Mouse (Mus musculus): ENCODE measurements around the gene Haghl. TPM values are rescaled to one million over a fixed set of nuclear protein-coding genes. Genes with fewer than 3 reads are reported as not detected.

Haghl gene
- total and polyA plus RNA-seq, 3 experiments: 6.4 to 23.4 (median 7.7) TPM

GRCm38 (mm10) chr17:25777948-25778347 is 7.5 kb downstream of the Haghl start:
- Histone ChIP-seq H3K4me3 (no peak overlapping the region), H3K4me1 (ENCODE audit: control insufficient read depth, insufficient read depth, low read length) (peaks cover 6% of the 10 kb centered on the region), H3K27ac (no peak overlapping the region), H3K9ac (ENCODE audit: low read depth, low read length) (no peak overlapping the region), H3K79me2 (replicated peaks; ENCODE audit: control insufficient read depth, insufficient read depth, low read length) (no peaks in the 10 kb centered on the region), H3K36me3 (ENCODE audit: control insufficient read depth, insufficient read depth, low read length) (no peaks in the 10 kb centered on the region), H3K27me3 (ENCODE audit: control insufficient read depth, insufficient read depth, low read length) (no peaks in the 10 kb centered on the region)
- DNase-seq: peak in 1 of 2 experiments; percentile 13
- TF ChIP-seq POLR2A (IDR thresholded peaks at IDR 0.05; ENCODE audit: insufficient read depth, low read depth, low read length) (no peak), EP300 (IDR thresholded peaks at IDR 0.05; ENCODE audit: insufficient read depth, low read depth, low read length) (no peak), CTCF (IDR thresholded peaks at IDR 0.05) (no peak)
- intact Hi-C loops (cut with DNase I): loop anchor here (10.0 kb wide), 1 partner anchor 1427 kb away; the partner anchor contains the start of gene Lemd2
- 90% methylated on average over 5 of the region's 5 CpGs for WGBS

GRCm38 (mm10) chr17:25775318-25776062 is 10.0 kb downstream of the Haghl start:
- intact Hi-C loops (cut with DNase I): loop anchor here (10.0 kb wide), 1 partner anchor 1429 kb away; the partner anchor contains the start of gene Lemd2
- no peaks in the 10 kb centered on the region for H3K36me3 ChIP-seq (ENCODE audit: control insufficient read depth, insufficient read depth, low read length)
- no peak overlapping the region for H3K27ac ChIP-seq
- H3K27me3 ChIP-seq (ENCODE audit: control insufficient read depth, insufficient read depth, low read length): no peaks in the 10 kb centered on the region
- H3K9ac ChIP-seq (ENCODE audit: low read depth, low read length): no peak overlapping the region
- no peak for DNase-seq
- WGBS: 83% methylated on average over 10 of the region's 10 CpGs
- H3K79me2 ChIP-seq (replicated peaks; ENCODE audit: control insufficient read depth, insufficient read depth, low read length): no peaks in the 10 kb centered on the region
- no peak for TF ChIP-seq POLR2A (IDR thresholded peaks at IDR 0.05; ENCODE audit: insufficient read depth, low read depth, low read length)
- H3K4me1 ChIP-seq (ENCODE audit: control insufficient read depth, insufficient read depth, low read length): peaks cover 6% of the 10 kb centered on the region
- H3K4me3 ChIP-seq: no peak overlapping the region

GRCm38 (mm10) chr17:25773549-25774120 is 11.8 kb downstream of the Haghl start, which contains the start of gene Narfl:
Narfl (plus strand) TSS chr17:25773776.
- TF ChIP-seq POLR2A (IDR thresholded peaks at IDR 0.05; ENCODE audit: insufficient read depth, low read depth, low read length) (peak; percentile 86), EP300 (IDR thresholded peaks at IDR 0.05; ENCODE audit: insufficient read depth, low read depth, low read length) (peak; percentile 98), CTCF (IDR thresholded peaks at IDR 0.05) (peak; percentile 100; the same call in 1 of the 2 replicates)
- intact Hi-C loops (cut with DNase I): loop anchor here (1.0 to 10.0 kb wide), 3 partner anchors 24 to 1431 kb away; partner anchors contain the start of genes Lemd2 and Metrn

DNA sequence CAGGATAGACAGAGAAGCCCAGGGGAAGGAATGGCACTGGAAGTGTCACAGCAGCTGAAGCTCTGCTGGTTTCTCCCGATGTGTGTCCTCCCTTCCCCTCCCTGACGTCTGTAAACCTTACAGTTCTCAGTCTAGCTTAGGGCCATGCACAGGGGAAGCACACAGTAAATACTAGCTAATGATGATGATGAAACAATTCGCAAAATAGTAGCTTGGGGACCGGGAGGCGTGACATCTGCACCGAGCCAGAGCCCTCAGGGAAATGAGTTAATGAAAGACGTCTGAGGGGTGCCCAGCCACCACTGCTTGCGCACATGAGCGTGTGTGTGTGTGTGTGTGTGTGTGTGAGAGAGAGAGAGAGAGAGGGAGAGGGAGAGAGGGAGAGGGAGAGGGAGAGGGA is 16.1 kb downstream of the Haghl start:
- peaks cover 3% of the 10 kb centered on the region for H3K4me1 ChIP-seq (ENCODE audit: control insufficient read depth, insufficient read depth, low read length)
- no peak overlapping the region for H3K4me3 ChIP-seq
- intact Hi-C loops (cut with DNase I): no loop called here
- no peaks in the 10 kb centered on the region for H3K79me2 ChIP-seq (replicated peaks; ENCODE audit: control insufficient read depth, insufficient read depth, low read length)
- WGBS: 48% methylated on average over 9 of the region's 9 CpGs
- no peak overlapping the region for H3K9ac ChIP-seq (ENCODE audit: low read depth, low read length)
- DNase-seq: no peak
- H3K27ac ChIP-seq: no peak overlapping the region
- no peaks in the 10 kb centered on the region for H3K36me3 ChIP-seq (ENCODE audit: control insufficient read depth, insufficient read depth, low read length)
- TF ChIP-seq CTCF (IDR thresholded peaks at IDR 0.05): no peak
- TF ChIP-seq EP300 (IDR thresholded peaks at IDR 0.05; ENCODE audit: insufficient read depth, low read depth, low read length): no peak
- TF ChIP-seq POLR2A (IDR thresholded peaks at IDR 0.05; ENCODE audit: insufficient read depth, low read depth, low read length): no peak
- H3K27me3 ChIP-seq (ENCODE audit: control insufficient read depth, insufficient read depth, low read length): no peaks in the 10 kb centered on the region

More at GRCm38 (mm10) chr17:25773549-25774120, 11.8 kb downstream of the Haghl start, which contains the start of gene Narfl:
- peak; percentile 95 to 98 for DNase-seq
- peak within 1 kb of the TSS; percentile 81 for H3K4me3 ChIP-seq
- H3K27ac ChIP-seq: peak within 1 kb of the TSS; percentile 94
- H3K27me3 ChIP-seq (ENCODE audit: control insufficient read depth, insufficient read depth, low read length): no peaks in the 10 kb centered on the region
- H3K79me2 ChIP-seq (replicated peaks; ENCODE audit: control insufficient read depth, insufficient read depth, low read length): no peaks in the 10 kb centered on the region
- H3K4me1 ChIP-seq (ENCODE audit: control insufficient read depth, insufficient read depth, low read length): peaks cover 6% of the 10 kb centered on the region
- H3K9ac ChIP-seq (ENCODE audit: low read depth, low read length): peak within 1 kb of the TSS; percentile 92
- H3K36me3 ChIP-seq (ENCODE audit: control insufficient read depth, insufficient read depth, low read length): no peaks in the 10 kb centered on the region
- WGBS: under 1% methylated on average over 37 of the region's 37 CpGs

GRCm38 (mm10) chr17:25765886-25766285 is 19.6 kb downstream of the Haghl start:
- WGBS: 64% methylated on average over 5 of the region's 5 CpGs
- H3K4me1 ChIP-seq (ENCODE audit: control insufficient read depth, insufficient read depth, low read length): no peaks in the 10 kb centered on the region
- DNase-seq: no peak
- no peak overlapping the region for H3K27ac ChIP-seq
- no peak overlapping the region for H3K4me3 ChIP-seq
- H3K79me2 ChIP-seq (replicated peaks; ENCODE audit: control insufficient read depth, insufficient read depth, low read length): no peaks in the 10 kb centered on the region
- no peaks in the 10 kb centered on the region for H3K36me3 ChIP-seq (ENCODE audit: control insufficient read depth, insufficient read depth, low read length)
- no peak overlapping the region for H3K9ac ChIP-seq (ENCODE audit: low read depth, low read length)
- intact Hi-C loops (cut with DNase I): no loop called here
- H3K27me3 ChIP-seq (ENCODE audit: control insufficient read depth, insufficient read depth, low read length): no peaks in the 10 kb centered on the region
- no peak for TF ChIP-seq POLR2A (IDR thresholded peaks at IDR 0.05; ENCODE audit: insufficient read depth, low read depth, low read length)
- TF ChIP-seq EP300 (IDR thresholded peaks at IDR 0.05; ENCODE audit: insufficient read depth, low read depth, low read length): no peak
- TF ChIP-seq CTCF (IDR thresholded peaks at IDR 0.05): no peak

GRCm38 (mm10) chr17:25762591-25762990 is 22.9 kb downstream of the Haghl start:
- no peaks in the 10 kb centered on the region for H3K4me1 ChIP-seq (ENCODE audit: control insufficient read depth, insufficient read depth, low read length)
- H3K36me3 ChIP-seq (ENCODE audit: control insufficient read depth, insufficient read depth, low read length): no peaks in the 10 kb centered on the region
- no peak overlapping the region for H3K4me3 ChIP-seq
- H3K27ac ChIP-seq: no peak overlapping the region
- TF ChIP-seq EP300 (IDR thresholded peaks at IDR 0.05; ENCODE audit: insufficient read depth, low read depth, low read length) (no peak), POLR2A (IDR thresholded peaks at IDR 0.05; ENCODE audit: insufficient read depth, low read depth, low read length) (no peak), CTCF (IDR thresholded peaks at IDR 0.05) (no peak)
- WGBS: 61% methylated on average over 3 of the region's 3 CpGs
- H3K27me3 ChIP-seq (ENCODE audit: control insufficient read depth, insufficient read depth, low read length): no peaks in the 10 kb centered on the region
- intact Hi-C loops (cut with DNase I): no loop called here
- no peaks in the 10 kb centered on the region for H3K79me2 ChIP-seq (replicated peaks; ENCODE audit: control insufficient read depth, insufficient read depth, low read length)
- H3K9ac ChIP-seq (ENCODE audit: low read depth, low read length): no peak overlapping the region
- no peak for DNase-seq

Measured in heart, adult 2 months (tissue).